Mouse (Mus musculus) testis, adult 2 months (tissue): ENCODE results near the gene Wdtc1.

Source experiments
- CTCF ChIP-seq: fragments of 200-500 bp; IDR thresholded peaks from 2 replicates; pipeline ENCODE4 v1.5.1; 2012; ENCODE audit warnings: low read depth, mild to moderate bottlenecking, inconsistent platforms, low read length, moderate library complexity; ENCODE audit not compliant: control insufficient read depth, insufficient read depth, insufficient replicate concordance
- POLR2A ChIP-seq: fragments of 200-500 bp; IDR thresholded peaks from 2 replicates; pipeline ENCODE4 v1.6.1; 2012; ENCODE audit warnings: low read depth, mild to moderate bottlenecking, inconsistent platforms, low read length, moderate library complexity; ENCODE audit not compliant: control insufficient read depth

DNA sequence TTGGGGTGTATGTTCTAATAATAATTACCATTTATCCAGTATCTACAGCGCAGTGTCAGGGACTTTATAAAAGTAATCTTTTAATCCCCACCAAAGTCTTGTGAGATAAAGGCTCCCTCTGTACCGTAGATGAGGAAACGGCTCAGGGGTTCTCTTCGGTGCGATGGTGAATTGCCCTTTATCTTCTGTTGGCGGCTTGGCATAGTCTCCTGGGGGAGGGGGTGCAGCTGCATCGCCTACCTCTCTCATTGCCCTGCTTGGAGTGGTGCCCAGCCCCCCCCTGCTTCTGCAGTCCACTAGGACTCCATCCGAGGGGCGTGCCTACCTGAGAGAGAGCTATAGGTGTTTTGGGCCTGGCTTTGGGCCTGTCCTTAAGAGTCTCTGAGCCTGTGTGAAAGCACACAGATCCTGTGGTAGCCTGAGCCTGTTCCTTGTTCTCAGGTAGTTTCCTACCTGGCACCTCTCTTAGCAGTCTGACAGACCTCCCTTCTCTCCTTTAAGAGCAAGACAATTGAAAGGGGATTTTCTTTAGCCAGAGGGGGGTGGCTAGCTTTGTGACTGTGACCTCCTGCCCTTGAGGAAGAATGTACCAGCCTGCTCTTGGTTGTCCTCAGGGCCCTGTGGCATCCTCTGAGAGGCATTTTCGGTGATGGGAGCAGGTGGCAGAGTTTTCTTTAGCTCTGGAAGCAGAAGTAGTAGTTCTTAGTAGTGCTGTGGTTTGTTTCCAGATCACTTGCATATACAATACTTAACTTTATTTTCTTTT lies 22.7 kb upstream of the Wdtc1 start:
- TF ChIP-seq CTCF, result no peak
- TF ChIP-seq POLR2A, result no peak
